Mouse (Mus musculus) left cerebral cortex, adult 11 months (tissue): ENCODE measurements around the gene Kcnh1.
A peak's percentile ranks its signal among the peaks of the same experiment; 100 is the strongest.

Source experiments
- DNase-seq: peaks from one replicate; pipeline ENCODE4 v3.0.0; 2022; ENCODE audit warnings: low spot score

Kcnh1 gene

DNA sequence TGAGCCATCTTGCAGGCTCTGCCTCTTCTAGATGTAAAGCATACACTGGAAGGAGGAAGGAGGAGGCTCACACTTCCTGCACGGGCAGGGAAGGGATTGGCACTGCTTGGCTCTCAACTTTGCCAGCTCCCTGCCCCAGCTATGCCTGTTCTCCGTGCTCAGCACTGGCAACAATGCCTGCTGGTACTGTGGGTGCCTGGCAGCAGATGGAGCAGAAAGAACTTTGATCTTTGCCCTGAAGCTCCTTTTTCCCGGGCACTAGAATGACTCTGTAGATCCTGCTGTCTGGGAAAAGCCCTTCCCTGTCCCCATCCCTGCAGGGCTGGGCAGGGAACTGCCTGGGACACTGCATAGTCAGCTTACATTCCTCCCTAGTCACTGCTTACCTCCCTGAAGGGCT, 225.2 kb downstream of the Kcnh1 start:
- DNase-seq, result no peak

DNA sequence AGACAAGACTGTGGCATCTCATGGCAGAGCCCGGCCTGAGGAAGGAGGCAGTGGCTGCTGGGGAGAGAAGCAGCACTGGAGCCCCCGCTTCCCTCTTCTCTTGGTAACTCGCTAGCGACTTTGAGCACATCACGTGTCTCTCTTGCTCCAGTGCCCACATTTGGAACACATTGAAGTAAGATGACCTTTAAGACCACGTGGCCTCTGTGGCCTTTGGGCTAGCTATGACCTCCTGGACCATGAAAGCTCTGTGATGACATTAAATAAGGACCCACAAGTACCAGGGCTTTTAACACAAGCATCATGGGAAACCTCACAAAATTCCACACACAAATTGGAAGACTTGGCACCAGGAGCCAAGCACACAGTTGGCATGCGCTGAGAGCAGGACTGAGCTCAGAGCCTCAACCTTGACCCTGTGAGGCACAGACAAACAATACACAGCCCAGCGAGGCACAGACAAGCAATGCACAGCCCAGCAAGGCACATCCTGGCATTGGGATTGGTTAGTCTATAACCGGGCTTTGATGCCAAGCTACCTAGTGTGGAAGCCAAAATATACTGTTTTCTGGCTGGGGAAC, 225.8 kb downstream of the Kcnh1 start:
- no peak for DNase-seq

DNA sequence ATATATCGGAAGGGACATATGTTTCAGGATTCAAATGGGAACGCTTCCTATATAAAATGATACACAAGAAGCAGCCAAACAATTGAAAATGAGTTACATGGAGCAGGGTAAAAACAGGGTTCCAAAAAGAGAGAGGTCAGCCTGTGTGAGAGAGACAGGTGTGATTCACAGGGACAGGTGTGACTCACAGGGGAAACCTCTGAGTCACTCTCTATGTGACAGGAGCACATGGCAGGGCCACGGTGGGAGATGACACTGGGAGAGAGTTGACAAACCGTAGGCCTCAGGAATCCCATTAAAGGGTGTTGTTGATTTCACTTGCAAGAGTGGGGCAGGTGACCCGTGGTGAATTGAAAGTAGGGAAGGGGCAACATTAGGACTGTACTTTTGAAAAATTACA, 228.6 kb downstream of the Kcnh1 start:
- DNase-seq, result no peak

DNA sequence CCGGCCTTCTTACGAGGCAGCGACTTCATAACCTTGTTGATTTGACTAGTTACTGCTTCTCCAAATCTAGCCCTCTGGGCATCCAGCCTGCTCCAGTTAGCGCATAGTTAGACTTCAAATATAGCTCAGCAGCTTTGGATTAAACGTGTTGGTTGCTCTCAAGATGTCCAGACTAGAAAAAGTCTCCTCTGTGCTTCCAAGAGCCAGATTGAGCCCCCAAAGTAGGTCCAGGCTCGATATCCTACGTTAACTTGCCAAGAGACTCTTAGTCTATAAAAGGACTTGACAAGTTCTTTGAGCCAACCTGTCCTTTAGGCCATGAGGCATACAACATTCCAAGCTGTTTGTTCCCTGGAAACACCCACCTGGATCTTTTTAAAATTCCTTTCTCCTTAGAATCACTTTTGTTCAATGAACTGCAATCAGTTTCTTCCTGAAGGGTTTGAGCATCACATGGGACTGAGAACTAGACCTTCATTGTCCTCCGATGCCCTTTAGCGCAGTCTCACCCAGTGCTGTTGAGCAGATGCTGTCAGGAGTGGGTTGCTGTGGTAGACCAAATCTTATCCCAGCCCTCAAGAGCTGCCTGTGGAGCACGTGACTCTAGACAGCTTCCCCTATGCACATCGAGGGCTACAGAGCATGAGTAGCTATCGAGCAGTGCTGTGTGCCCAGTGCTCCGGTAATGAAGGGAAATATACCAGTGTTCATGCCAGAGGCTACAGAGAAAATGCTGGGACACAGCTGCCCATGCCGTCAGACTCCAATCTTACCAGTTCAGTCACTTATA, 231.0 kb downstream of the Kcnh1 start:
- DNase-seq, result peak; percentile 30

DNA sequence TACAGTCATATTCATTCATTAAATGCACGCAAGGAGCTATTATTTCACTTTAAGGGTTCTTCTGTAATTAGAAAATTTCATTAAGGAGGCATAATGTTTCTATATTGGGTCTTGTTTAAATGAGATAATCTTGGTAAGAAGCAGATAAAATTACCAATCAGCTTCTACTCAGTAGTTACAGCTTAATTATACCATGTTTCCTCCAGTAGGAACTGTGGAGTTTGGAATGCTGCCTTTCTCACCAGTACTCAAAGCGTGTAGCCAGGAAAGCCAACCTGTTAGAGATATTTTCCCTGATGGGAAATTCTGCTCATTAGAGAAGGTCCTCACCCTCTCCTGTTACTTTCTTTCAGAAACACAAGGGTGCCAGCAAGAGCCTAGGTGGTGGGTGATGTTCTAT, 240.8 kb downstream of the Kcnh1 start:
- no peak for DNase-seq

DNA sequence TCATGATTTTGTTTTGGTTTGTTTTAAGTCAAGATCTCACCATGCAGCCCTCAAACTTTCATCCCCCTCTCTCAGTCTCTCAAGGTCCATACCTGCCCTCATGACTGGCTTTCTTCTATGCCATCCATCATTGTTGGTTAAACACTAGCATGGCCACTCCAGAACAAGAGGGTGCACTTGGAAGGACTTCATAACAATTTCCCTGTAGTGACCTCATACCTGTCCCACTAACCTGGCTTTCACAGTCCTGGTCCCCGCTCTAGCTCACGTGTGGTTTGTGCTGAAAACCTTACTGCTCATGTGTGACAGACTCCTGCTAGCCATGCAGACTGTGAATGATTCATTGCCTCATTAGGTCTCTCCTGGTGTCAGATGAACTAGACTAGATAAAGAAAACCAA, 244.9 kb downstream of the Kcnh1 start:
- no peak for DNase-seq

DNA sequence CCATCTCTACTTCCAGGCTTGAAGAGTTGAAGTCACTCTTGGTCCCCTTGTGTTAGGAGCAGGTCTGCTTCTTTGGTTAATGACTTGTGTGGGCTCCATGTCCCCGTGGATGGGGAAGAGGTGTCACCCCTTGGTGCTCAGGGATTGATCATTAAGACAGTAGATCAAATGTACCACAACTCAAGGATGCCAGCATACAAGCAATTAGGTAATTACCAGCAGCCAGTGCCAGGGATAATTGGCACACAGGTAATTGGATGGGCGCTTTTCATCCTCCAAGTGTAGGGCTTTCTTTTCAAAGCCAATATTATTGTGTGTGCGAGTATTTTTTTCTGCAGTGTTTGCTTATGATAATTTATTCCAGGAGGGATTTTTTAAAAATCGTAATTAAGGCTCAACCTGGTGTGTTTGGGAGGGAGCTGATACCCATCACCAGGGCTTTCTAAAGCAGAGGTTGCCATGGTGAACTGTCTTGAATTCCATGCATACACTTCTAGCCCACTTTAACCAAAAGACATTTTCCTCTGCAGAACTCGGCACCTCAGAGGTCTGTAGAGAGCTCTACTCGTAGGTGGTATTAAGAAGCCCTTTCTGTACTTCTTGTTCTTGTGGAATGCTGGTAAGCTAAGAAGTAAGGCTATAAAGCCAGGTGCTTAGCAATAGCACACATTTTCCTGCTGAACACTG, 248.7 kb downstream of the Kcnh1 start:
- no peak for DNase-seq

DNA sequence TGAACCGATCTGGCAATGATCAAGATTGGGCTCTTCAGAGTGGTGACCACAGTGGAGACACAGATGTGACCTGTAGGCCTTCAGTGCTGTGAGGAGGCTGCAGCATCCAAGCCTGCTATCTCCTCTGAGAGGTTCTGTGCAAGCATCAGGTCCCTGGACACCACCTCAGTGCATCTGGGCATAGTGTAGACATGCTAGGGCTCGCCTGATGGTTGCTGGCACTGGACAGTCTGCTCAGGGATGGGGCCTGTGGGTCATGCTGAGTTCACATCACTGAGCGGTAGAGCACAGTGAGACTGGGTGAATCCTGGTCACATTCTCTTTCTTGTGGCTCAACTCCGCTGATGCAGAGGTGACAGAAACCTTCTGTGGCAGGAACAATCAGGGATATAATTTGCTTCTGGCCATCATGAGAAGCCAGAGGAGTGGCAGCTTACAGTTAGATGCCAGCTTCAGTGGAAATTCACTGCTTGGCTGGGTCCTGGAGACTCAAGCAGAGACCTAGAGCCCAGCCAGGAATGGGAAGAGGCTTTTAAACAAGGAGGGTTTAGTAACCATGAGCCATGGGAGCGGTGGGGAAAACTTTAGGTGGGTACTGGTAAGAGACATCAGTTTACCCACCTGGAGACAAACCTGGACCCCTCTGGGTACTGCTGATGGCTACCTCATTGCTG, 252.3 kb downstream of the Kcnh1 start:
- DNase-seq, result no peak

DNA sequence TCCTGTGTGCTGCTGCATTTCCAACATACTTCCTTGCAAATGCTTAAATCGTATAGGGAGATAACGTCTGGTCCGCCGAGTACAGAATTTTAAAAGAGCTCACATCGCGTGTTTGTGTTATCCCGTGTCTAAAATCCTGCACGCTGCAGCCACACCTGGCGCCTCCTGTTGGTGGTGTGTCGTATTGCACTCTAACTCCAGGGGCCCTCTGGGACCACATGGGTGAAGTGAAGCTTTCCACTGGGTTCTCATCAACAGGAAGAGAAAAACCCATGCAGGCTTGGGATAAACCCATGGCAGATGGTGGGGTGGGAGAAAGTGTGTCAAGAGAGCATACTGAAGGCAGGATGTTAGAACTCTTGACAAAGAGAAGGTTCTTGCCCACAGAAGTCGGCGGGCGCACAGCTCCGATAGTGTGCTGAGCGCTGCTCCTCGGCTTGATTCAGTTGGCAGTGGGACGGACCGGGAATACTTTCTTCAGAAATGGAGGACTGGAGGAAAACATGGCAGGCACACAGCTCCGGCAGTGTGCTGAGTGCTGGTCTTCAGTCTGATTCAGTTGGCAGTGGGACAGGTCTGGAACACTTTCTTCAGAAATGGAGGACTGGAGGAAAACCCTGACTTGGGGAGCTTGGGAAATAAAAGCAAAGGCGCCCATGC, 253.6 kb downstream of the Kcnh1 start:
- no peak for DNase-seq

DNA sequence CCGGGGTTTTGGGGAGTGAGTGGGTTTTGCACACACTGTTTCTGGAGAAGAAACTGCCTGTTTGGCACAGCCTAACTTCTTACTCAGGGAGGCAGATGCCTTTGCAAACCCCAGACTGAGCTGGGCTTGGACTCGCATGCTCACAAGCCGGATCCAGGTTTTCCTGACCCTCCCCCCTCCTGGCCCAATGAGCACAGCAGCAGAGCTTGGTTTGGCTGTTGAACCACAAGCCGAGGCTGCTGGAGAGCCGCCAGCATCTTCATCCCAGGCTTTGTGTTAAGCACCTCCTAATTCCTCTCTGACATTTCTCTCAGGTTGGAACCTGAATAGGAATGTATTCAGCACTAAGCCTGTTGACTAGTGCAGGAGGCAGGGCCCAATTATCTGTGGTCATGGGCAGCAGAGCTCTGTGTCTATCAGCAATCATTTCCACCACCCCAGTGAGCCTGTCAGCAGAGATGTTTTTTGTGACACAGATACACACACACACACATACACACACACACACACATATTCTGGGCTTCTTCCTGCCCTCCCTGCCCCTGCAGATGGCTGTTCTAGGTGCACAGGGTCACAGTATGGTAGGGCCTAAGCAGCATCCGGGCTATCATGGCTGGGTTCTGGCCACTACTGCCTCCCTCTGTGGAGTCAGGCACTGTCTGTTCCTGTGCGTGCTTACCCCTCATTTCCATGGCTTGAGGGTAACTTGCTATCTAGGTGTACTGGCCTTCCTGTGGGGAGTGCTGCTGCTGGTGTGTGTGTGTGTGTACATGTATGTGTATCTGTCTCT, 254.3 kb downstream of the Kcnh1 start:
- DNase-seq, result peak; percentile 57

DNA sequence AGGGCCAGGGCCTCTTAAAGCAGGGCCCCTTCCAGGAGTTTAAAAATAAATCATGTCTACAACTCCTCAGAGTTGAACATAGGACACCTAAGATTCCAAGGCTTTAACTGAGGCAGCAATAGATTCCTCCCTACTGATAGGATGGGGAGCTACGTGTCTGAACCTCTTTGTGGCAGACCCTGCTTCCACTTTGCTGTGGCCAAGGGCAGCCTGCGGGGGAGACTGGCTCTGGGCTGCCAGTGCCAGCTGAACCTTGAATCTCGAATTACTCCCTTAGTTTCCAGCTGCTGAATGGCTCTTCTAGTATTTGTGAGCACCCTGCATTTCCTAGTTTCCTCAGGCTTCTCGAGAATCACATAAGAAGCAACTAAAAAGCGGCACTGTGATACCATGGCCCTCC, 255.6 kb downstream of the Kcnh1 start:
- no peak for DNase-seq

DNA sequence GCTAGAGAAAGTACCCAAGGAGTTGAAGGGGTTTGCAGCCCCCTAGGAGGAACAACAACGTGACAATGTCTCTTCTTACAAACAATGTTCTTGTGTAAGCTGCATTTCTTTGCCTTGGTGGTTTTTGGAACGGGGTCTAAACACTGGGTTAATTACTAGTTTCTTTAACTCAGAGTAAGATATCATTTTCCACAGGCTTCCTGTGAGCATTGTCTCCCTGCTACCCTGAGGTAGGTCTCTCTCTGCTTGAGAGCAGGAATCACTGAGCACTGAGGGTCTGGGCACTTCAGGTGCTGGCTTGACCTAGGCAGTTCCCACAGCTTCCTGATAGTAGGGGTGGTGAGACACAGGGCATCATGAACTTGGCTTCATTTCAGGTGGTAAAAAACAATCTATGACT, 257.1 kb downstream of the Kcnh1 start:
- DNase-seq, result no peak

DNA sequence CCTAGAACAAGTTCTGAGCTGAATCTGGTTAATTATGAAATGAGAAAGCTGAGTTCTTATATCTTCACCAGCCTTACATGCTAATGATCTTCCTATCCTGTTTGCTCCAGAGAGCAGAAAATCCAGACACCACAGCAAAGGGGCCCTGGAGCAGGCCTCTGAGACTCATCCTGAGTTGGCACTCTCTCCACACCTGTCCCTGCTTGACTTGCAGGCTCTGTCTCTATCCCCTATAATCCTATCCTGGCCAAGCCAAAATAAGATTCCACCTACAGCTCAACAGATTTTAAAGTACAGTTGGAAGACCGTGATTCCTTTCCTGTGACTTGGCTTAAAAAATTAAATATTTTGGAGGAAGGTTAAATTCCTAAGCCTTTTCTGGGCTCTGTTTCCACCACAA, 257.9 kb downstream of the Kcnh1 start:
- DNase-seq, result no peak

DNA sequence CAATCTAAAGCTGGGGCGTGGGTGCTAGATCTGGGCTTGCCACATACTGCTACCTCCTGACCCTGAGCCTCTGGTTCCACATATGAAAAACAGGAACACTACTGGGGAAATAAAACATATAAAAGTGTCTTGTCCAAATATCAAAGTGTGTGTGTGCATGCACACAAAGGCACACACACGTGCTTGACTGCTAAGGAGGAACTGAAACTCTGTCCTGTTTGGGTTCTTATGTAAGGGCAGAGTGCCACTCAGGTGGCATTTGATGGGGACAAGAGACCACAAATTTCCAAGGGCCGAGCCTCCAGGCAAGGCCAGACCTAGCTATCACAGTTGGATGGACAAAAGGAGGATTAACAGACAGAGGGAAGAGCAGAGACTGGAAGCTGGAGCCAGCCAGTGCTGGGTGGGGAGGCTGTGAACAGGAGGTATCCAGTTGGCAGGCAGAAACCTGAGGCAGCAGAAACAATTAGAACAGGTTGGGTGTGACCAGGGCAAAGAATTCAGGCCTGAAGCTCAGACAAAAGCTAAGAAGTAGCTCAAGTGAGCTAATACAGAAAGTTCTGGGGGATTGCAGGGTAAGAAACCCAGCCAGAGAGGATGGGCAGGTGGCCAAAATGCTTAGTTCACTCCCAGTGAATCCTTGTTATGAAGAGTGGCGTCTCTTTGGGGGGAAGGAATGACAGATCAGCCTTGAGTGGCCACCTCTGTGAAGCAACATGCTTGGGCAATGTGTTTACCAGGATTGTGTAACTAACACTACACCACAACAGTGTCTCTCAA, 259.2 kb downstream of the Kcnh1 start:
- no peak for DNase-seq

DNA sequence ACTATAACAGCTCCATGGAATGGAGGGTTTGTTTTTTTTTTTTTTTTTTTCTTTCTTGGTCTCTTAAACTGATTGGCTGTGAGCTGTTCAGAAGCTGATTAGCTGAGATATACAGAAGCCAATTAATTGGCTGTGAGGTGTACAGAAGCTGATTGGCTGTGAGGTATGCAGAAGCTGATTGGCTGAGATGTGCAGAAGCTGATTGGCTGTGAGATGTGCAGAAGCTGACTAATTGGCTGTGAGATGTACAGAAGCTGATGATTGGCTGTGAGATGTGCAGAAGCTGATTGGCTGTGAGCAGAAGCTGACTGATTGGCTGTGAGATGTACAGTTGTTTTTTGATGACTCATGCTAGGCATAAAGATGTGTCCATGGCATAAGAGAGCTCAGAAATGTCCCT, 259.9 kb downstream of the Kcnh1 start:
- DNase-seq, result no peak

DNA sequence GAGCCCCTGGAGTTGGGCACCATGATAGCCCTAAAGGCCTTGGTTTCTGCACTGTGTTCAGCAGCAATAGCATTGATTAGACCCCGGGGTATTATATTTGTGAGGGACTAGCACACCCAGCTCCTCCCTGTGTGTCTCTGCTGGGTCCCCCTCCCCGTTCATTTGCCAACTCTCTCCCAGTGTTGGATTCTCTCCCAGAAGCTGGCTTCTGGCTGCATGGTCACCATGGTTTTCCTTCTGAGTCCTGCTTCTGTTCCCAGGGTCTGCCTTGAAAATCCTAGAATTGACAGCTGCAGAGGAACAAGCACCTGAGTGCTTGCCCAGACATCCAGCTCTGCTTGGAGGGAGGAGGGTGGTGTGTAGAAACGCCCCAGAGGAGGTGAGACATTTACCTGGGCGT, 261.1 kb downstream of the Kcnh1 start:
- DNase-seq, result no peak

DNA sequence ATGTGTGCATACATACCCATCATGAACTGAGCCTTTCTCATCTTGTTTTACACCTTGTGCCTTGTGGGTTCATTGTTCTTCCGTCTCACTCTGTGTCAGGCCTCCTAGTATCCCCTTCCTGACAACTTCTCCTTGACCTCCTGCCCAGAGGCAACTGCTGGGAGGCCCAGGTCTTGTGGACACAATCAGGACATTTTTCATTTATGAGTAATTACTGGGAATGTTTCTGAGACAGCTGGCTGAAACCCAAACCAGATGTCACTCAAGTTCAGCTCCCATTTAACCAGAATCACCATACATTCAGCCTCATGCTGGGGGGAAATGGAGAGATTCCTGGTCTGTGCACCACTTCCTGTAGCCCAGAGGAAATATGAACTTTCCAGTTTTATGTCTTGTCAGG, 263.9 kb downstream of the Kcnh1 start:
- DNase-seq, result no peak

DNA sequence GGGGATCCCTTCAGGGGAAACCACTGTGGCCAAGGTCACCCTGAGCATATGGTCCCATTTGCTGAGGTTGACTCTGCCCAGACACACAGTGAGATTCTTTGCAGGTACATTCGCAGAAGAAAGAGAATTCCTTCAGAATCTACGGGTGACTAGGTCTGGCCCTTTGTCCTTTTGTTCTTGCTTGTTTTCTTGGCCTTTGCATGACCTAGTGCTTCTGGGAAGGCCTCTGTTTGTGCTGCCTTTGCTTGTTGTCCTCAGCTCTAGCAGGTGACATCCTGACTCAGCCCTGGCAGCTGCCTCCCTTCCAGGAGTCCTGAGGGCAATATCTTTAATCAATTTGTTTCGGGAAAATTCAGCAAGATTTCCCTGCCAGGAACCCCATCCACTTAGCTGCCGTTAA, 264.4 kb downstream of the Kcnh1 start:
- no peak for DNase-seq

DNA sequence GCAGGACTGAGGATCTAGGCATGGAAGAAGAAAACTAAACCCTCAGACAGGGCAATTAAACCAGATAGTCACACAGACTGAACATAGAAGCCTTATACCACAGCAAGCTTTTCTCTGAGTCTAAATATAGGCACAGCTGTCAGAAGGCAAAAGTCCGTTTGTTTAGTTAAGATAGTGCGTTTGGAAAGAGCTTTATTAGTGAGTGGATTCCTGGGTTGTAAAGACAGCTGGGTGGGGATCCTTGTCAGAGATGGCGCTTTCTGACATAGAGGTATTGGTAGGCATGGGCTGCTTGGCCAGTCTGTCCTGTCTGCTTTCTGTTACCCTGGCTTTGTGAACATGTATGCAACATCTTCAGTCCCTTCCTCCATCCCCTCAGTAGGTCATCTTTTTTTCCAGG, 266.5 kb downstream of the Kcnh1 start:
- no peak for DNase-seq

DNA sequence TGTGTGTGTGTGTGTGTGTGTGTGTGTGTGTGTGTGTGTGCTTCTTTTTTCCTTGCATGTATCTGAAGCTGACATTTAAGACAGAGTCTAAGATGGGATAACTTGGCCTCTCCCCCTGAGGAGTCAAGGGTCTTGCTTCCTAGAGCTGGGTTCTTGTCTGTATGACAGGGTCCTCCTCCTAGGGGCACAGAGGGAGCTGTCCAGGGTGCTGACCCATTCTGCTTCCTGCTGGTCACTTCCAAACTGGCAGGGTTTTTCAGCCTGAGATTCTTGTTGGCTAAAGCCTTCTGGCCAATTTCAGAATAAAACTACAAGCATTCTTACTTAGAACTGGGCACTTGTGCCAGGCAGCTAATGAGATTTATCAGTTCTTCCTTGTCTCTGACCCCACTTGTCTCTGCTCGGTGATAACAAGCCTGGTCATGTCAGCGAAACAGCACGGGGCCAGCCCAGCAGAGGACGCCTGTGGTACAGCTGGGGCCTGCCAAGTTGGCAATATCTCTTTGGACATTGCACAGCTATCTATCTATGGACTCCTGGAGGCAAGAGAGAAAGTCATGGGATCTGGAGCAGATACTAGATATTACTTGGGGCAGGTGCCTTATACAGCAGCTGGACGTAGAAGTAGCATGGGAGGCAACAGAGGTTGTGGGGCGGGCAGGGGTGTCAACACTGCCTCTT, 267.1 kb downstream of the Kcnh1 start:
- DNase-seq, result no peak
